Mouse (Mus musculus): ENCODE data around the gene Defb46. TPM values are rescaled to one million over a fixed set of nuclear protein-coding genes. Genes with fewer than 3 reads are reported as not detected.

Gene Defb46
- not detected in 2 replicates for polyA plus RNA-seq (2015; fragmentation: Nextera tagmentation; extraction: Ambion mirVana)

DNA sequence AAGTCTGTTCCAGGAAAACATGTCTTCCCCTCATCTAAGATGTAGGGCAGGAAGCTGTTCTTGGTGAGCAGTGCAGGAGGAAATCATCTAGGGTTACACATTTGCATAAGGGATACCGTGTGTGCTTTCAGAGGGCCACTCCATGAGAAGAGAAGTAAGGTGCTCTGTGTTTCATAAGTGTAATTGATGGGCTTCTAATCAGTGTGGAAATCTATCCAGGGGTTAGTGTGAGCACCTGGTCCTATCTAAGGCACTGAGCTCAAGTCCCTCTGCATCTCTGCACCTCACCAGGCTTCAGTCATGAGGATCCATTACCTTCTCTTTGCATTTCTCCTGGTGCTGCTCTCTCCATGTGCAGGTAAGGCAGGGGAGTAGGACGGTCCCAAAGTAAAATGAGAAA, at the start of gene Defb46:
Gene Defb46, plus strand, starts transcription at position 301 of the 400 bp plus-strand sequence.
- H3K36me3 ChIP-seq (ENCODE audit: control insufficient read depth, insufficient read depth): no peaks in the 10 kb centered on the region
- 71% methylated on average over 2 of the region's 2 CpGs for WGBS
- ATAC-seq (replicated peaks; ENCODE audit: extremely low read depth, insufficient read depth, low FRiP score): no peak
- no peak within 1 kb of the TSS for H3K4me3 ChIP-seq (ENCODE audit: low read length)
- no peaks in the 10 kb centered on the region; the same call in 1 of the 2 replicates for H3K9me3 ChIP-seq (replicated peaks; ENCODE audit: control insufficient read depth, low read length)
- H3K4me2 ChIP-seq (ENCODE audit: low read depth, low read length): no peak within 1 kb of the TSS
- H3K4me1 ChIP-seq (ENCODE audit: control insufficient read depth, insufficient read depth, low read length): no peaks in the 10 kb centered on the region
- no peaks in the 10 kb centered on the region for H3K27me3 ChIP-seq (ENCODE audit: control insufficient read depth, insufficient read depth, low read length)
- no peak within 1 kb of the TSS for H3K27ac ChIP-seq (ENCODE audit: low read length)
- no peak within 1 kb of the TSS for H3K9ac ChIP-seq (ENCODE audit: low read length)

DNA sequence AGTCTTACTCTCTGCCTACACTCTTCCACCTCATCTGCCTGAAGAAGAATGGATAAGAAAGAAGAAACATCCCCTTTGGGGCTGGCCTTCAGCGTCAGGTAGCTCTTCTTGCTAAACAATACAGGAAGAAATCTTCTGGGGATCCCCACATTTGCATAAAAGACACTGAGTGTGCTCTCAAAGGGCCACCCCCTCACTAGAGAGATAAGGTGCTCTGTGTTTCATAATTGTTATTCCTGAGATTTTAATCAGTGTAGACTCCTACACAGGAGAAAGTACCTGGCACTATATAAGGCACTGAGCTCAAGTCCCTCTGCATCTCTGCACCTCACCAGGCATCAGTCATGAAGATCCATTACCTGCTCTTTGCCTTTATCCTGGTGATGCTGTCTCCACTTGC, 14.6 kb upstream of the Defb46 start, which contains the start of gene Defb6:
Gene Defb6, plus strand, starts transcription at position 318 of the 400 bp plus-strand sequence.
- Histone ChIP-seq H3K4me3 (ENCODE audit: low read length) (no peak within 1 kb of the TSS), H3K27ac (ENCODE audit: low read length) (no peak within 1 kb of the TSS), H3K36me3 (ENCODE audit: control insufficient read depth, insufficient read depth) (no peaks in the 10 kb centered on the region), H3K27me3 (ENCODE audit: control insufficient read depth, insufficient read depth, low read length) (no peaks in the 10 kb centered on the region), H3K9ac (ENCODE audit: low read length) (no peak within 1 kb of the TSS), H3K4me2 (ENCODE audit: low read depth, low read length) (no peak within 1 kb of the TSS), H3K4me1 (ENCODE audit: control insufficient read depth, insufficient read depth, low read length) (no peaks in the 10 kb centered on the region), H3K9me3 (replicated peaks; ENCODE audit: control insufficient read depth, low read length) (no peaks in the 10 kb centered on the region)
- ATAC-seq (replicated peaks; ENCODE audit: extremely low read depth, insufficient read depth, low FRiP score): no peak
- 59% methylated on average over 1 of the region's 1 CpGs for WGBS

DNA sequence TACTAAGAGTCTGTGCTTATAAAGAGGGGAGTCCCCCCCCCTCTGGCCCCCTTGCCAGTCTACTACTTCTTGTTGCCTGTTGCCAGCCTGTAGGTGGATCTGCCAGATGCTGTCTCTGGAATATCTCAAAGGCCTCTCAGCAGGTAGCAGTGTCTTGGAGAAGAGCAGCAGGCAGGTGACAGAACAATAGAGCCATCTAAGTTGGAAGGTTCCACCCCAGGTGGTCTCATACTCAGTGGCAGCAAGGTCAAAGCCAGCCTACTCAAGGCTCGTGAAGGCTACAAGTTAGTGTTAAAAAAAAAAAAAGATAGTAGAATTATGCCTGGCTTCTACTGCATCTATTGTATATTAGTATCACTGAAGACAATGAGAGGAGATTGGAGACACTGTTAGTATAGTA, 1.6 kb upstream of the Defb46 start:
- no peak overlapping the region for H3K27ac ChIP-seq (ENCODE audit: low read length)
- no peak overlapping the region for H3K4me3 ChIP-seq (ENCODE audit: low read length)
- H3K9ac ChIP-seq (ENCODE audit: low read length): no peak overlapping the region
- H3K4me1 ChIP-seq (ENCODE audit: control insufficient read depth, insufficient read depth, low read length): no peaks in the 10 kb centered on the region
- no peak overlapping the region for H3K4me2 ChIP-seq (ENCODE audit: low read depth, low read length)
- ATAC-seq (replicated peaks; ENCODE audit: extremely low read depth, insufficient read depth, low FRiP score): no peak
- H3K36me3 ChIP-seq (ENCODE audit: control insufficient read depth, insufficient read depth): no peaks in the 10 kb centered on the region
- 69% methylated on average over 1 of the region's 1 CpGs for whole genome bisulfite sequencing
- no peaks in the 10 kb centered on the region for H3K27me3 ChIP-seq (ENCODE audit: control insufficient read depth, insufficient read depth, low read length)
- no peaks in the 10 kb centered on the region for H3K9me3 ChIP-seq (replicated peaks; ENCODE audit: control insufficient read depth, low read length)

DNA sequence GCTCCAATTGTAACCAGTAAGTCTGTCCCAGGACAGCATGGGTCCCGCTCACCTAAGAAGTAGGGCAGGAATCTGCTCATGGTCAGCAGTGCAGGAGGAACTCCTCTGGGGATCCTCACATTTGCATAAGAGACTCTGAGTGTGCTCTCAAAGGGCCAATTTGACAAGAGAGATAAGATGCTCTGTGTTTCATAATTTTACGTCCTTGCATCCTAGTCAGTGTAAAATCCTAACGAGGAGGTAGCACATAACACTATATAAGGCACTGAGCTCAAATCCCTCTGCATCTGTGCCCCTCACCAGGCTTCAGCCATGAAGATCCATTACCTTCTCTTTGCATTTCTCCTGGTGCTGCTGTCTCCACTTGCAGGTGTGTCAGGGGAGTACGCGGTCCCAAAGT, 7.6 kb downstream of the Defb46 start, which contains the start of gene Defb5:
Gene Defb5, plus strand, starts transcription at position 301 of the 400 bp plus-strand sequence.
- Histone ChIP-seq H3K27me3 (ENCODE audit: control insufficient read depth, insufficient read depth, low read length) (no peaks in the 10 kb centered on the region), H3K4me3 (ENCODE audit: low read length) (no peak within 1 kb of the TSS), H3K36me3 (ENCODE audit: control insufficient read depth, insufficient read depth) (no peaks in the 10 kb centered on the region), H3K9ac (ENCODE audit: low read length) (no peak within 1 kb of the TSS), H3K4me2 (ENCODE audit: low read depth, low read length) (no peak within 1 kb of the TSS), H3K27ac (ENCODE audit: low read length) (no peak within 1 kb of the TSS), H3K9me3 (replicated peaks; ENCODE audit: control insufficient read depth, low read length) (no peaks in the 10 kb centered on the region; the same call in 1 of the 2 replicates), H3K4me1 (ENCODE audit: control insufficient read depth, insufficient read depth, low read length) (no peaks in the 10 kb centered on the region)
- 82% methylated on average over 5 of the region's 5 CpGs for WGBS
- ATAC-seq (replicated peaks; ENCODE audit: extremely low read depth, insufficient read depth, low FRiP score): no peak

DNA sequence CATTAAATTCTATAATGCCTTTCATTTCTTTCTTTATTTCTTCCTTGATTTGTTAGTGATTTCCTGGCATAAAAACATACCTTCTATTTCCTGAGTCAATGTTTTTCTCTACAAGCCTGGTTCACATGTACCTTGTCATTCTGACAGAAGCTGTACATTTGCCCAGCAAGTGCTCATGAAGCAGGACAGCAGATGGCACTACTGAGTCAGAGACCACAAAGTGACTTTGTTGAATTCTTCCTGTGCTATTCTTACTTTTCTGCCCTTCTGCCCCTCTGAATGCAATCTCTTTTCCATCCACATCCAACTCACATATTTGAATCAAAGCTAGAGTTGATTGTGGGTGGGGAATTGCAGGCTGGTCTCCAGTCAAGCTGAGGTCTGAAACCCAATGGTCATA, 18.4 kb downstream of the Defb46 start:
- no peak overlapping the region for H3K4me3 ChIP-seq (ENCODE audit: low read length)
- no peak overlapping the region for H3K27ac ChIP-seq (ENCODE audit: low read length)
- H3K9ac ChIP-seq (ENCODE audit: low read length): no peak overlapping the region
- no peak for ATAC-seq (replicated peaks; ENCODE audit: extremely low read depth, insufficient read depth, low FRiP score)
- peaks cover 2% of the 10 kb centered on the region; the same call in 1 of the 2 replicates for H3K9me3 ChIP-seq (replicated peaks; ENCODE audit: control insufficient read depth, low read length)
- no peaks in the 10 kb centered on the region for H3K4me1 ChIP-seq (ENCODE audit: control insufficient read depth, insufficient read depth, low read length)
- no peaks in the 10 kb centered on the region for H3K36me3 ChIP-seq (ENCODE audit: control insufficient read depth, insufficient read depth)
- H3K4me2 ChIP-seq (ENCODE audit: low read depth, low read length): no peak overlapping the region
- H3K27me3 ChIP-seq (ENCODE audit: control insufficient read depth, insufficient read depth, low read length): no peaks in the 10 kb centered on the region

DNA sequence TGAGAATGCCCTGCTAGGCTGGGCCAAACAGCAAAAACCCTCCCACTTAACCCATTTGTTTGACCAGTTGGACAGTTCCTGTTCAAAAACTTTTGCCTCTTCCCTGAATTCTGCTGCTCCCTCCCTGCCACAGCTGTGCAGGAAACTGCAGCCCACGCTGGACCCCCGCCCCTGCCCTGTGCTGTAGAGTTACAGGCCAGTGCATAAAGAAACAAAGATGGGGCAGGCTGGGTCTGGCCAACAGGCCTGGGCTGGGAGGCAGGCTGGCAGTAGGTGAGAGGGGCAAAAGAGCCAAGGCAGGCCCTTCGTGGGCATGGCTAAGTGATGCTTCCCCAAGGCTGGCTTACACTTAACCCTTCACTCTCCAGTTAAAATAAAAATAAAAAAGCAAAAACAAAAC, 20.0 kb downstream of the Defb46 start:
- 26% methylated on average over 3 of the region's 3 CpGs for WGBS
- Histone ChIP-seq H3K4me3 (ENCODE audit: low read length) (no peak overlapping the region), H3K27ac (ENCODE audit: low read length) (no peak overlapping the region)

More for the DNA sequence above, 20.0 kb downstream of the Defb46 start:
- Histone ChIP-seq H3K36me3 (ENCODE audit: control insufficient read depth, insufficient read depth) (no peaks in the 10 kb centered on the region), H3K9ac (ENCODE audit: low read length) (no peak overlapping the region), H3K4me2 (ENCODE audit: low read depth, low read length) (no peak overlapping the region), H3K9me3 (replicated peaks; ENCODE audit: control insufficient read depth, low read length) (0 out of 2 replicates have a peak, but pooled peaks cover 2% of the 10 kb centered on the region), H3K4me1 (ENCODE audit: control insufficient read depth, insufficient read depth, low read length) (no peaks in the 10 kb centered on the region), H3K27me3 (ENCODE audit: control insufficient read depth, insufficient read depth, low read length) (no peaks in the 10 kb centered on the region)
- ATAC-seq (replicated peaks; ENCODE audit: extremely low read depth, insufficient read depth, low FRiP score): no peak

Other genes with a start within 250 kb of the Defb46 start
- gene Defb37, start 248.9 kb upstream of the Defb46 start, polyA plus RNA-seq (2015; fragmentation: Nextera tagmentation; extraction: Ambion mirVana): not detected in 2 replicates
- gene Defb38, start 213.3 kb upstream of the Defb46 start, polyA plus RNA-seq (2015; fragmentation: Nextera tagmentation; extraction: Ambion mirVana): not detected in 2 replicates
- not detected in 2 replicates for gene Defb39, start 175.1 kb upstream of the Defb46 start, polyA plus RNA-seq (2015; fragmentation: Nextera tagmentation; extraction: Ambion mirVana)
- not detected in 2 replicates for gene Defb12, start 125.1 kb upstream of the Defb46 start, polyA plus RNA-seq (2015; fragmentation: Nextera tagmentation; extraction: Ambion mirVana)
- not detected in 2 replicates for gene Defb34, start 116.2 kb upstream of the Defb46 start, polyA plus RNA-seq (2015; fragmentation: Nextera tagmentation; extraction: Ambion mirVana)
- gene Gm45826, start 99.1 kb upstream of the Defb46 start, polyA plus RNA-seq (2015; fragmentation: Nextera tagmentation; extraction: Ambion mirVana): not detected in 2 replicates
- gene Defb14, start 45.6 kb upstream of the Defb46 start, polyA plus RNA-seq (2015; fragmentation: Nextera tagmentation; extraction: Ambion mirVana): not detected in 2 replicates
- gene Defb4, start 41.2 kb upstream of the Defb46 start, polyA plus RNA-seq (2015; fragmentation: Nextera tagmentation; extraction: Ambion mirVana): not detected in 2 replicates
- not detected in 2 replicates for gene Defb6, start 14.4 kb upstream of the Defb46 start, polyA plus RNA-seq (2015; fragmentation: Nextera tagmentation; extraction: Ambion mirVana)
- gene Defb5, start 7.7 kb downstream of the Defb46 start, polyA plus RNA-seq (2015; fragmentation: Nextera tagmentation; extraction: Ambion mirVana): not detected in 2 replicates
- not detected in 2 replicates for gene Defb3, start 53.4 kb downstream of the Defb46 start, polyA plus RNA-seq (2015; fragmentation: Nextera tagmentation; extraction: Ambion mirVana)
- gene Defb8, start 207.7 kb downstream of the Defb46 start, polyA plus RNA-seq (2015; fragmentation: Nextera tagmentation; extraction: Ambion mirVana): not detected in 2 replicates

Data from heart, embryonic 16.5 days (tissue).